Mouse (Mus musculus): ENCODE data around the gene Pprc1.

Gene Pprc1

GRCm38 (mm10) chr19:46110214-46110613 lies 65.5 kb downstream of the Pprc1 start:
- ChIA-PET POLR2A (interaction anchor here in 1 of 4 experiments (0.5 to 1.5 kb wide), 4 partner anchors 34 to 368 kb away, joined by 3 to 4 read pairs (median 3); no protein-coding TSS in a partner anchor), CTCF (interaction anchor here in 2 of 4 experiments (1.0 to 1.1 kb wide), 2 partner anchors 16 to 24 kb away, joined by 4 to 9 read pairs; no protein-coding TSS in a partner anchor)

GRCm38 (mm10) chr19:46110781-46111180 lies 66.1 kb downstream of the Pprc1 start:
- ChIA-PET POLR2A (interaction anchor here in 3 of 4 experiments (0.5 to 1.5 kb wide), 6 partner anchors 20 to 368 kb away, joined by 3 to 7 read pairs (median 4); no protein-coding TSS in a partner anchor), CTCF (interaction anchor here (0.5 to 1.1 kb wide), 4 partner anchors 9 to 25 kb away, joined by 3 to 9 read pairs (median 4); no protein-coding TSS in a partner anchor)

- ChIA-PET CTCF (interaction anchor here in 2 of 4 experiments (0.6 to 1.5 kb wide), 5 partner anchors 21 to 1154 kb away, joined by 3 to 10 read pairs (median 3); no protein-coding TSS in a partner anchor), POLR2A (interaction anchor here in 1 of 4 experiments (0.6 to 0.9 kb wide), 3 partner anchors 13 to 411 kb away, joined by 3 to 4 read pairs (median 3); partner anchors contain the start of gene Elovl3)
These were observed 69.9 kb downstream of the Pprc1 start for GRCm38 (mm10) chr19:46114617-46115016.

- CTCF ChIA-PET, result interaction anchor here in 2 of 4 experiments (0.6 to 1.8 kb wide), 3 partner anchors 8 to 25 kb away, joined by 3 to 5 read pairs (median 4); no protein-coding TSS in a partner anchor
These were observed 74.8 kb downstream of the Pprc1 start for GRCm38 (mm10) chr19:46119458-46119857.

GRCm38 (mm10) chr19:46120872-46121271 lies 76.2 kb downstream of the Pprc1 start:
- ChIA-PET POLR2A (interaction anchor here in 1 of 4 experiments (0.6 kb wide), 1 partner anchor 245 kb away, joined by 5 read pairs; no protein-coding TSS in a partner anchor), CTCF (interaction anchor here in 2 of 4 experiments (1.0 to 1.8 kb wide), 3 partner anchors 15 to 34 kb away, joined by 3 to 5 read pairs (median 4); no protein-coding TSS in a partner anchor)

More at GRCm38 (mm10) chr19:46119458-46119857, 74.8 kb downstream of the Pprc1 start:
- POLR2A ChIA-PET, result interaction anchor here in 2 of 4 experiments (0.6 to 0.8 kb wide), 2 partner anchors 156 to 344 kb away, joined by 3 to 6 read pairs; no protein-coding TSS in a partner anchor
